Mouse (Mus musculus) brain, embryonic 14.5 days (tissue): ENCODE results near the gene Nfkbie.

Experiments used
- CTCF ChIP-seq: fragments of 200-500 bp; IDR thresholded peaks from 2 replicates; pipeline ENCODE4 v1.5.1; 2012; ENCODE audit warnings: inconsistent platforms, mild to moderate bottlenecking, moderate library complexity, borderline replicate concordance; ENCODE audit not compliant: insufficient read depth, insufficient read length; ENCODE audit errors: extremely low read depth
- POLR2A ChIP-seq: fragments of 200-500 bp; IDR thresholded peaks from 2 replicates; pipeline ENCODE4 v1.6.1; 2012; ENCODE audit warnings: mild to moderate bottlenecking, inconsistent platforms, borderline replicate concordance; ENCODE audit not compliant: poor library complexity, insufficient read depth, insufficient read length, severe bottlenecking; ENCODE audit errors: extremely low read depth

- no peak for TF ChIP-seq CTCF
- no peak for TF ChIP-seq POLR2A
Measured at GRCm38 (mm10) chr17:45515806-45516205, 39.7 kb upstream of the Nfkbie start.
